18 mouse cellular contexts compared by ENCODE assay signal in the genomic region with DNA sequence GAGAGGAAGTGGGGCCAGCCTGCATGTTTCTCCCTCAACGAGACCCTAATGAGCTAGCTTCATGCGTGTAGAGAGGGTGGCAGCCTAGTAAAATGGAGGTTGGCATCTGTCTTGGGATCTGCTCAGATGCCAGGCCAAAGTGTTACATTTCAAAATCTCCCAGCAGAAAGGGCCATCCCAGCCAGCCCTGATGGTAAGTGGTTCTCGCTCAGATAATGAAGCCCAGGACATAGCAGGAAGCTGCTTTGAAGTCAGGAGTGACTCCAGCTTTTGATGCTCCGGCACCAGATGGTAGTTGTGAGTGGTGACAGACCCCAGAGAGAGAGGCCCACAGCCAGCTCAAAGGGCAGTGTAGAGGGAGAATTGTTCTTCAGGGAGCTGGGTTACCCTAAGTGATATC.
"Had no signal": no experiment of that assay in that cellular context is flagged by ENCODE, and none has a peak within 500 bp of the region (broad histone marks: within the 10 kb centered on the region; RNA-seq: fewer than 3 reads in every experiment).

No protein-coding gene starts in this region.

- H3K27ac ChIP-seq: kidney, embryonic 15.5 days; left cerebral cortex, adult 2 months; limb, embryonic 10.5 days; liver, embryonic 12.5 days; liver, embryonic 15.5 days had no signal

- H3K27me3 ChIP-seq: kidney, embryonic 15.5 days; limb, embryonic 13.5 days; liver, embryonic 12.5 days; liver, embryonic 15.5 days had no signal

- H3K9ac ChIP-seq: kidney, embryonic 15.5 days; limb, embryonic 13.5 days; liver, embryonic 12.5 days; liver, embryonic 15.5 days had no signal

- ATAC-seq: liver, embryonic 12.5 days had no signal

- DNase-seq: kidney, adult 8-10 months; kidney, postnatal 10 days; kidney, postnatal 36 days; layer of hippocampus, postnatal 36 days; liver; lung, adult 2 months; lung, postnatal 14 days; lung, postnatal 4 days; midbrain, embryonic 14.5 days; thymus, adult 18-20 months; thymus, postnatal 14 days had no signal

- H3K9me3 ChIP-seq: kidney, embryonic 15.5 days; limb, embryonic 10.5 days; limb, embryonic 13.5 days; liver, embryonic 12.5 days; liver, embryonic 15.5 days had no signal

- H3K36me3 ChIP-seq: kidney, embryonic 15.5 days; limb, embryonic 10.5 days; limb, embryonic 13.5 days; liver, embryonic 12.5 days; liver, embryonic 15.5 days had no signal

- H3K4me3 ChIP-seq: kidney, embryonic 15.5 days; left cerebral cortex, adult 2 months; limb, embryonic 10.5 days; limb, embryonic 13.5 days; liver, embryonic 12.5 days; liver, embryonic 15.5 days had no signal

- H3K4me2 ChIP-seq: kidney, embryonic 15.5 days; limb, embryonic 13.5 days; liver, embryonic 12.5 days; liver, embryonic 15.5 days; midbrain, embryonic 11.5 days had no signal
